Mouse (Mus musculus) liver, adult (tissue): ENCODE measurements around the gene Cdon.

ENCODE experiments used
- GATA4 ChIP-seq: IDR thresholded peaks from 2 replicates; pipeline ENCODE4 v1.6.1; 2014; ENCODE audit warnings: mild to moderate bottlenecking, low read length; ENCODE audit not compliant: insufficient replicate concordance

Gene Cdon

GRCm38 (mm10) chr9:35541941-35542340 is 121.0 kb downstream of the Cdon start:
- no peak for TF ChIP-seq GATA4

- TF ChIP-seq GATA4 = no peak
Observed at GRCm38 (mm10) chr9:35543099-35543860, 122.4 kb downstream of the Cdon start.

- no peak for TF ChIP-seq GATA4
Observed at GRCm38 (mm10) chr9:35544666-35545065, 123.7 kb downstream of the Cdon start.

- no peak for TF ChIP-seq GATA4
Observed at GRCm38 (mm10) chr9:35545704-35546103, 124.8 kb downstream of the Cdon start.

- TF ChIP-seq GATA4 = no peak
Observed at GRCm38 (mm10) chr9:35546745-35547144, 125.8 kb downstream of the Cdon start.

- no peak for TF ChIP-seq GATA4
Observed at GRCm38 (mm10) chr9:35548455-35548854, 127.5 kb downstream of the Cdon start.

GRCm38 (mm10) chr9:35556494-35557102 is 135.7 kb downstream of the Cdon start:
- TF ChIP-seq GATA4 = peak; percentile 40; the same call in 1 of the 2 replicates
